Mouse (Mus musculus) ovary, postnatal 14 days (tissue): ENCODE measurements around the gene Tmem98.

Source experiments
- DNase-seq: peaks from one replicate; pipeline ENCODE4 v3.0.0; 2022; ENCODE audit warnings: low spot score

The Tmem98 gene

DNA sequence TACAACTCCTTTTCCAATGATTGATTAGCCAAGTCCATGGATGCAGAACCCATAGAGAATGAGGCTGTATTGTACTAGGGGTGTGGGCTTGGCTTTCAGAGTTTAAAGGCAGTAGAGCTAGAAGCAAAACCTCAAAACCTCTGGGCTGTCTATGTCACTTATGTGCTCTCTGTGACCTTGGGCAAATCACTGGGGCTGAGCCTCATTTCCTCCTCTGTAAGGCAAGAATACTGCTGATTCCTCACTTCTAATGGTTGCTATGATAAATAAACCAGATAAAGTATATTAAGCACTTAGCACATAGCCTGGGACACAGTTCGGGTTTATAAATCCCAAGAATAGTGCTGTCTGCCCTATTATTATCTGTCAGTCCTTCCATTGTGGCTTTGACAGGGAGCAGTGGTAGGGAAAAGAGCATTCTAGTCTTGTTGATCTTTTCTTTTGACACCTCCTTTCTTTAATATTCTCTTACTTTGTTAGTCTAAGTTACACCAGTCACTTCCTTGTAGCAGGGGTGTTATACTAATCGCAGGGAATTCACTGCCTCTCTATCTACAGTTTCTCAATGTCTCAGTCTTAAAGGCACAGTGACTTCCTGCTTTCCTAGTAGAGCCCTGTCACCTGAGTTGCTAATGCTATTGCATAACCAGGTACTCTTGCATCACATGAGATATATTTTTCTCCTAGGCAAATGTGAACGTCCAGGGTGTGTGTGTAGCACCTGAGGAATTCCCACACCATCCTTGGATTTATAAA is 18.1 kb upstream of the Tmem98 start:
- no peak for DNase-seq

DNA sequence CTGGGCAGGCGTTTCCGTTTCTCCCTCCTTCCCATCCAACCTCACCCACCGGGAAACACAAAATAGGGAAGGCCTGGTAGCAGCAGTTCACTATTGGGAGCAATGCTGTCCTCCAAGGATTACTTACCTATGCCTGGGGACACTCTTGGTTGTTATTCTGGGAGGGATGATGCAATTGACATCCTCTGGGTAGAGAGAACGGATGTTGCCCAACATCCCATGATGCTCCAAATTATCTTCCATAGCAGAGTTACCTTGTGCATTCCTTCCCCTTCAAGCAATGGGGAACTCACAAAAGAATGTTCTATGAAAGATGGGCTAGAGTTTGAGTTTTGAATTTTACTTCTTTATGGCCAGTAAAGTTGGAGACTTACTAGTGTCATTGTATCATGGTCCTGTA is 16.6 kb upstream of the Tmem98 start:
- no peak for DNase-seq

DNA sequence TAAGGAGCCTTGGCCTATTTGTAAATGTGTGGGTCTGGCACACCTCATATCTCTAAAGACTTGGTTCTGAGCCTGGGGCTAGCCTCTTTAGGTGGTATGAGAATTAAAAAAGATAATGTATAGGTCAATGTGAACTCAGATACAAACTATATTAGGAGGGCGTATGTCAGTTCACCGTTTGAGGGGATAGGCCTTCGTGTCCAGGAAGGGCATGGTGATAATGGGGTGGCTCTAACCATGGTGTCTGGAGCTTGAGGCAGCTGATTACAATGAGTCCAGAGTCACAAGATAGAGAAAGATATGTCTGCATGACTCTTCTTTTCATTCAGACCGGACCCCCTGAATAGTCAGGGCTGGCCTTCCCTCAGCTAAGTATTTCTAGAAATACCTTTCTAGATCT is 15.7 kb upstream of the Tmem98 start:
- DNase-seq, result no peak

DNA sequence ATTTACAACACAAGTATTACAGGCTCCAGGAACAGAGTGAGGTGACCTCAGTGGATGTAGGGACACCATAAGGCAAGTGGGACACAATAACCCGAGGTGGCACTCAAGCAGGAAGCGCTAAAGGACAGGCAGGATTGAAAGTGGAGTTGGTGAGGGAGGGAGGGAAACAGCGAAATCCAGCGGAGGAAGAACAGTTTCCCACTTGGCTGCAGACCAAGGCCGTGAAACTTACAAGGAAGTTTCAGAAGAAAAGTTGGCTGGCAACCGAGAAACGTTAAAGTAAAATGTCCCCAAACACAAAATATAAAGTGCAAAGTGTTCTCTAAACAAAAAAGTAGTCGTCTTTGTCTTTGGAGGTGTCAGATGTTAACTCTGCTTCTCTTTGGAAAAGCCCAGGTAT is 14.5 kb upstream of the Tmem98 start:
- no peak for DNase-seq

DNA sequence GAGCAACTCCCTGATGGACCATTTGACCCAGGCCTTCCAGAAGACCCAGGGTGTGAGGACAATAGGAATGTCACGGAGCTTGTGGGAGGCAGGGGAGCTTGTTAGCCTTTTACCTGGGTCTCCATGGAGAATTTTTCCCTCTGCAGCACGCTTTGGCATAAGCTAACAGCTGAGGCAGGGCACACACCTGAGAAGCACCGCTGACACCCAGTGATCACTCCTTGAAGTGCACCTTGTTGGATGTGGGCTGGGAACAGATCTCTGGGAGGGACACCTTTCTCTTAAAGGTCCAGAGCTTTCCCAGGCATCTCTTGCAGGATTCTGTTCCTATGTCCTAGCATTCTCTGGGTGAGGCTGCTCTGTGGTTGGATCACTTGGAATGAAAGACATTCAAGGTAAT is 10.0 kb upstream of the Tmem98 start:
- no peak for DNase-seq

DNA sequence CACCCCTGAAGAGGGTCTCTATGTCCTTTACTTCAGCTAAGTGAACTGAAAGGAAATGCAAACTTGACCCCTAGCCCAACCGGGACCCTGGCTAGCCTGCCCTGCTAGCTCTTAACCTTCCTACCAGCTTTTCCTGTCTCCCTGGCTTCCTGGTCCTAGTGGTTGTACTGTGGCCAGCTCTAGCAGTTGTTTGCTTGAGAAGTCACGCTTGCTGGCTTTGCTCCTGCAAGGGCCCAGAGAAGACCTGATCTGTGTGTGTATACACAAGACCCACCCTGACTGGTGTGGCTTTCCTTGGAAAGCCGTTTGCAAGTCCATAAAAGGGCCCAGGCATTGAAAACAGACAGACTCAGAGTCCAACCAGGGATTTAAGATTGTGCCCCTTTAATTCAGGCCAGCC is 7.3 kb upstream of the Tmem98 start:
- DNase-seq, result peak; percentile 29

DNA sequence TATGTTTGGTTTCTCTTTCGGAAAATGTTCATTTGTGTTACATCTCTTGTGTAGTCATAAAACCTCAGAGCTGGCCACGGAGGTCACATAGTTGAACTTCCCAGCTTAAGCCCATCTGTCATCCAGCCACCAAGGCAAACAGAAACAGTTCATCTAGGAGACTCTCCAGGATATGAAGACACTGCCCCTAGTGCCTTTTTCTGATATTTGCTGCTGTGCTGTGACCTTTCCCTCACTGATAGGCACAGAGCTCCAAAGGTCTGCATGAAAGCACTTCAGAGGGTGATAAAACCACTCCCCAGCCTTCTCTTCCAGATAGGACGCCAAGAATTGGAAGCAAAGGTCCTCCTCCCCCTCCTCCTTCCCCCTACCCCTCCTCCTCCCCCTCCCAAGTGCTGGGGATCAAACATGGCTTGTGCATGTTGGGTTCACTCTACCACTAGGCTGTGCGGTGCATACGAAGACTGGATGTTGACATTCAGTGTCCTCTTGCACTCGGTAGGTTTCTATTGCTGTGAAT is 1.4 kb upstream of the Tmem98 start:
- DNase-seq, result no peak

DNA sequence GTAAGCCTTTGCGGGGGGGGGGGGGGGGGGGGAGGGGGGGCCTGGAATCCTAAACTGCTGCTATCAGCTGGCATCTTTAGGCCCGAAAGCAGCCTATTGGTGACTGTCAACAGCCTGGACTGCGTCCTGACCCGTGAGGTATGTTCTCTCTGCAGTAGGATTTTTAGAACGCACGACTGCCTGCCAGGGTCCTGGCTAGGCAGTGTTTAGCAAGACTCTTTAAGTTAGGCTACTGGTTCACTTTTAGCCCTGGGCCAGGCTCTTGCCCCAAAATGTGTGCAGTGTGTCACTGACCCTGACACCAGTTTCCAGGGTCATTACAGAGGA is 346 bp upstream of the Tmem98 start:
- DNase-seq, result no peak

DNA sequence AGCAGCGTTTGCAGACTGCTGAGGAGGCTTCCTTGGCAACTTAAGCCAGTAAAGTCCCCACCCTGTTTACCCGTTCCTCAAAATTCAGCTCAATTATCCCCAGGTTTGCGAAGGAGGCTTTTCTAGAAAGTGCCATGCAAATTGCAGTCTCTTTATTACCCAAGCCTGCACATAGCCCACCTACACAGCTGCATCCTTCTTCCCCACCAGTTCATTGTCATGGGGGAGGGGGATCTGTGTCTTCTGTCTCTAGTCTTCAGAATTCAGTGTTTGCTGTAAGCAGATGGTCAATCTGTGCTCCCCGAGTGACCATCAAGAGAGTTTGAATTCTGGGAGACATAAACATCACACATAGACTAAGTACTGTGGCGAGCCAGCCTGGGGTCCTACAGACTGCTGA is 1.2 kb downstream of the Tmem98 start:
- DNase-seq, result no peak

DNA sequence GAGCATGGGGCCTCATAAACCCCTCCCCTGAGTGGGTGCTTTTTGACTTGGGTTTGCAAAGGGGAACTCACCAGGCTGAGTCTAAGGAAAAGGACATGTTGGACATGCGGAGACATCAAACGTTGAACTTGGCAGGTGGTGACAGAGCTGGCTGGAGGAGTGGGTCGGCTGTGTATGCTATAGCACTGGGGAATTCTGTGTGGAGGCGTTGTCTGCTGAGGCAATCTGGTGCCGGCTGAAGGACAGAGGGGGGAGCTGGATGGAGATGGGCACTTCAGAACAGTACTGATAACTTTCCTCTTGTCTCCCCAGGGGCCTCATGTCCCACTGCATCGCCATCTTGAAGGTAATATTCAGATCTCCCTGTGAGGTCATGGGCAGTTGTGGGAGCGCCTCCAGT is 5.4 kb downstream of the Tmem98 start:
- DNase-seq, result no peak

DNA sequence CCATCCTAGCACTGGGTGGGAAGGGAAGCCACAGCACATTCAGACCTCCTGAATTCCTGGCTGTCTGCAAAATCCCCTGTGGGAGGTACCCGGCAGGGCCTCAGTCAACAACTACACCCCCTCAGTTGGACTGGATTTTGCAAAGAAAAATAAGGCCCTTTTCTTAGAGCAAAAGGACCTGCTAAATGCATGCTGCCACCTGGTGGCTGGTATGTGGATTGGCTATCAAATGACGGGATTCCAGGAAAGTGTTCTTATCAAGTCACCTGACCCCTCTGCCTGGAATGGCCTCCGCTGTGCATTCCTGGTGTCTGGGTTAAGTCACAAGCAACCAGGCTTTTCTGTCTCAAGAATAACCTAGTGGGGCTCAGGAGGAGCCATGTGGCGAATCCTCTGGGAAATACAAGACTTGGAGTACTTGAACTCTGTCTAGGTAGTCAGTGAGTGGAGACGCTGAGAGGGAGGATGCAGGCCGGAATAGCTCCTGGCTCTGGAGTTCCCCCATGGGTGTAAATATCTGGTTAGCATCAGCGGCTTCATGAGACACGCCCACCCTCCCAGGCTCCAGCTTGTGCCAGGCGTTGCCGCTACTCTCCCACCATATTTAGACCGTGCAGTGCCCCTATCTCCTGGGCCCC is 8.2 kb downstream of the Tmem98 start:
- peak; percentile 71 for DNase-seq

DNA sequence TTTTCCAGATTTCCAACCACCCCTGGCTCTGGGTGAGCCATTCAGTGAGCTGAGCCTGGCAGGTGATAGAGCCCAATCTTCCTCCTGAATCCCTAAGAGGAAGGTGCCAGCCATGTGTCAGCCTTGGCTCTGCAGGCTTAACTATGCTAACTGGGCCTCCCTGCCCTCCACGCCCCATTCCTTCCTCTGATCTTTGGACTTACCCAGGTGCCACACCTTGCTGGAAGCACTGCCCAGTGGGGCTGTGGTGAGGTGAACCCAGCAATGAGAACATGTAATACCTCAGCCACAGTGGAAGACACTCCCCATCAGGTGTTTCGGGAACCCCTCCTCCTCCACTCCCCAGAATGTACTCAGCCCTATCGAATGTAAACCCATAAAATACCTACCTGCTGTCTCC is 10.1 kb downstream of the Tmem98 start:
- DNase-seq, result no peak

DNA sequence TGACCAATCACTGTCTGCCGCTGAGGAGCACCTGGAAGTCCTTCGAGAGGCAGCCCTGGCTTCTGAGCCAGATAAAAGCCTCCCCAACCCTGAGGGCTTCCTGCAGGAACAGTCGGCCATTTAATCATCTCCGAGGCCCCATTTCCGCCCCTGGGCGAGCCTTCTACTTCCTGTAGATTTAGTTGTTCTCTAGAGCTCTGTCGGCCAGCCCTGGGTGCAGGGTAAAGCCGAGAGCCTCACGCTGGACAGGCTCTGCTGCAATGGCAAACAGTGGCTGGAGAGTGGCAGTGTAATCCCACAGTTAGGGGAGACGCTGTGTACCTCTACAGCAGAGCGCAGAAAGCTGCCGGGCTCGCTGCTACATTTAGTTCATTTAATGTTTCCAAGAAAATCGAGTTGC is 11.3 kb downstream of the Tmem98 start:
- no peak for DNase-seq

DNA sequence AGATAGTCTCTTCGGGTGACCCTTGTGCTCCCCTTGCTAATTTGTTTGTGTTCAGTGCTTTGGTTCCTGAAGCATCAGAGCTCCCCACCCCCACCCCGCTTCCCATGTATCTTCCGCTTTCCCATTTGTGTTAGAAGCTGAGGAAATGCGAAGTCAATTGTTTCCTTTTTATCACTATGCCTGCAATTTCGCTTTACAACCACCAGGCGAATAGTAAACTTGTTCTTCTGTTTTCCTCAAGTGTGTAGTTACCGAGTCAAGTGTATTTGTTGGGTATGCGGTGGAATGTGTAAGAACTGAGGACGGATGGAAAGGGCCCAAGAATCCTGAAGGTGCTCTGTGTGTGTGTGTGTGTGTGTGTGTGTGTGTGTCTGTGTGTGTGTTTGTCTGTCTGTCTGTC is 11.8 kb downstream of the Tmem98 start:
- DNase-seq, result no peak

DNA sequence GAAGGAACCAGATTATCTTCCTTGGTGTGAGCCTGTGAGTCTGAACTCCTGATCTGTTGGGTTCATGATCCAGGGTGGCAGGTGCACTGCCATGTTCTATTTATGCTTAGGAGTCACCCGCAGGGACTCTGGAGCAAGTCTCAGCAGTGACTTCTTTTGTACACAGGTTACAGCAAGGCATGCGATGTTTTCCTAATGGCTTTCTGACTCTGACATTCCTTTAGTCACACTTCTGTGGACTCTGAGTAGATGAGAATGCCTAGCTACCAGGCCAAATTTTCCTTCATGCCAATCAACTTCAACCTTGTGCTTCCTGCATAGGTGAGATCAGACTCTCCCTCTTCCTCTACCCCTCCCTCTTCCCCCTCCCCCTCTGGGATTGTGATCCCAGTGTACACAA is 25.4 kb downstream of the Tmem98 start:
- DNase-seq, result no peak

DNA sequence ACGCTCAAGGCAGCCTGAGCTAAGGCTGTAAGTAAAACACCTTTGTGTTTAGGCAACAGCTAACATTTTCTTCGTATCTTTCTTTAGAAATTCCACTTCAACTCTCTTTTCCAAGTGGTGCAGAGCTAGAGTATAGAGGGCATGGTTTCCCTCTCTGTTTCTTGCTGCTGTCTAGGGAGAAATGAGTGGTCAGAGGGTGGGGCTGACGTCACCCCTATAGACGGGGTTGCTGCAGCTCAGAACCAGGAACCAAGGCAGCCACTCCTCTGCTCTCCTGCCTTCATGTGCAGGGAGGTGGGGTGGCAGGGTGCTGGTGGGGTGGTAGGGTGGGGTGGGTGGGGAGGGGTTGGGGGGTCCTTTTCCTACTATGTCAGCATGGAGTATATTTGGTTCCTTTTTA is 25.9 kb downstream of the Tmem98 start:
- DNase-seq, result no peak

DNA sequence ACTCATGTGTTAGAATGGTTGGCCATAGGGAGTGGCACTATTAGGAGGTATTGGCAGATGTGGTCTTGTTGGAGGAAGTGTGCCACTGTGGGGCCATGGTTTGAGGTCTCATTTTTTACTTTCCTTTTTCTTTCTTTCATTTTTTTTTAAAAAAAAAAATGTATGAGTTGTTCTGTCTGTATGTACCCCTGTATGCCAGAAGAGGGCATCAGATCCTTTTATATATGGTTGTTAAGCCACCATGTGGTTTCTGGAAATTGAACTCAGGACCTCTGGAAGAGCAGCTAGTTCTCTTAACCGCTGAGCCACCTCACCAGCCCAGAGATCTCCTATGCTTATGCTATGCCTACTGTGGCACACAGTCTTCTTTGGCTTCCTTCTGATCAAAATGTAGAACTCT is 28.7 kb downstream of the Tmem98 start:
- no peak for DNase-seq

DNA sequence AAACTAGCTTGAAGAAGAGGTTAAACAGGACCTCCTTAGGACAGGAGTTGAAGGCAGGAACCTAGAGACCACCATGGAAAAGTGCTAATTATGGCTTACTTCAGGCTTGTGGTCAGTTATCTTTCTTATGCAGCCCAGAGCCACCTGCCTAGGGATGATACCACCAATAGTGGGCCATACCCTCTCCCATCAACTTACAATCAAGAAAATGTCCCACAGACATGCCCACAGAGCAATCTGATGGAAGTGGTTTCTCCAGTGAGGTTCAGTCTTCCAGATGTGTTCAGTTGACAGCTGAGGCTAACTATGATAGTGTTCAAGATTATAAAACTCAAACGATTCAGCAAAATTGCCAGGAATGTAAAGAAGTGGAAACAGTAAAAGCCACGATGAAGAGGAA is 33.5 kb downstream of the Tmem98 start:
- no peak for DNase-seq

DNA sequence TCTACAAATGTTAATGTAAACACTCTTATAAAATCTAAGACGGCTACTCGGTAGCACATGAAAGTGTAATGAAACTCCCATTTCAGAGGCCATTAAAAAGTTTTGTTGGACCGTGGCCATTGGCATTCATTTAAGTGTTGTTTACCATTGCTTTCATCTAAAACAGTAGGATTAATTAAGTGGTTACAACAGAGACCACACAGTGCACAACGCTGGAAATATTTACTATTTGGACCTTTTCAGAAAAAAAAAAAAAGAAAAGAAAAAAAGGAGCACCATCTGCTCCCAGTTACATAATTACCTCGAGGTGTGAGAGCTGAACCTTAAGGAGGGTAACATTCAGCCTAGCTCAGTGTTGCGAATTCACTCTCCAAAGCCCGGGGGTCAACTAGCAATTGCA is 35.5 kb downstream of the Tmem98 start:
- DNase-seq, result no peak

DNA sequence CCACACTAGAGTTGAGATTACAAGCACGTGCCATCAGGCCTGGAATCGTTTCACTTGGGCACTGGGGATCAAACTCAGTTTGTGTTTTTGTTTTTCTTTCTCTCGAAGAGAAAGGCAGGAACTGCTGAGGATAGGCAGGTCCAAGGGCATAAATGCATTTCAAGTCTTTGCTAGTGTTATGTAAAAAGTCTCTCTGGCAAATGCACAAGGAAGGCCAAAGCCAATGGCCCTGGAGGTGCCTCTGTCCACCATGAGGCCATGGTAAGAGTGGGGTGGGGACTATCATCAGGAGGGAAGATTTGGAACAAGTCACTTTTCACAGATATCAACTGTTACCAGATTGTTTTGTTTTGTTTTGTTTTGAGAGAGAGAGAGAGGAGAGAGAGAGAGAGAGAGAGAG is 36.1 kb downstream of the Tmem98 start:
- no peak for DNase-seq

DNA sequence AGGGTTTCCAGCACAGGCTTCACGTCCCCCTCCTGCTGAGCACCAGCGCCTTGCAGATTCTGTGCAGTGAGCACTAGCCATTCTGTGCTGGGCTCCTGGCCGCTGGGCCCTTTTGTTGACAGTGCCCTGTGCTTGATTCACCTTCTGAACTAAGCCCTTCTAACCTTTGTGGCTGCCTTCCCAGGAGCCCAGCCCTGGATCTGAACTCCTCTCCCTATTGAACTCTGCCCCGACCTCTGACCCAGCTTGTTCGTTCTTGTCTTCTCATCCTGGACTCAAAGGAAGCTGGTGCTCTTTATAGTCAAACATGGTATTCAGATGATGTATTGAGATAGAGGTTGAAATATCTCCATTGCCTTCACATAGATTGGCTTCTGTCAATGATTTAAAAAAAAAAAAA is 38.2 kb downstream of the Tmem98 start:
- DNase-seq, result no peak

DNA sequence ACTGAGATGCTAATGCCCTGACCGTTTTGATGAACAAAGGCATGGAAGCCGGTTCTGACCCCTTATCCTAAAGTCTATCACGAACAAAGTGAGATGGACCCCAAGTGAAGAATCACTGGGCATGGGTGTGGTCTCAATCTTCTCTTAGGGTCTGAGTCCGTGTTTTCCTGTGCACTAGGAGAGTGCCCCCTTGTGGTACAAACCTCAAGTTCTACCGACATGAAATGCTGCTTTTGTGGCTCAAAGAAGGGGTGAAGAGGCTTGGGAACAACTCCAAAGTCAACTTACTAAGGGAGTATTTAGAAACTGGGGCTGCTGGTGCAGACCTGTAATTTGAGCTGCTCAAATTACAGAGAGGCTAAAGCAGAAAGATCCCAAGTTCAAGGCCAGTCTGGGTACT is 41.9 kb downstream of the Tmem98 start:
- DNase-seq, result no peak

DNA sequence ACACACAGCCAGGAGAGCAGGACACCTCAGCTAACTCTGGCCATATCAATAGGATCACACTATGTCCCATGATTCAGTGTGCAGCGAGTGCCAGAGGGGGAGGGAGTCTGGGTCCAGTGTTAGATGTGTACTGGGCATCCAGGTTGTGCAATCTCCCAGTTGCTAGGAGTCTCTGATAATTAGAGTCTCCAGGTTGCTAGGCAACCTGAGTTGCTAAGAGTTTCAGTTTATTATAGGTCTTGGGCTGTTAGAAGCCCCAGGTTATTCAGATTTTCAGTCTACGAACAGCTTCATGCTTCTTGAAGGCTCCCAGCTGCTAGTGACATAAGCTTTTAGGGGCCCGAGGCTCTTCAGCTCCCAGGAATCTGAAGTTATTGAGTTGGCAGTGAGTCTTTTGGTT is 43.0 kb downstream of the Tmem98 start:
- DNase-seq, result no peak

DNA sequence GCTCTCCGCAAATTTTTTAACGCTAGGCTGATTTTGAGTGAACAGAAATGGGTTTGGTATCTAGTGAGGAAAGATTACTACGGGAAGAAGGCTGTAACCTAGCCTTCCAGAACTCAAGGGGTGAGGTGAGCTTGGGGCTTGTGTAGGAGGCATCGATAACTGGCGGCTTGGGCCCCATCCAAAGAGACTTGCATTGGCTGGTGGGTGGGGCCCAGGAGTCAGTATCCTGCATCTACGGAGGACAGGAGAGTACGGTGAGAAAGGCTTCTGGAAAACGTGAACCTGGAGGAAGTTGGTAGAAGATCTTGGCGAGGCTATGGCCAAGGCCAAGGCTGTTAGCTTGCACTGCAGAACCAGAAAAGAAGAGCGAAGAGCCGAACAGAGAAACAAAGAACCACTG is 44.5 kb downstream of the Tmem98 start:
- DNase-seq, result no peak
